Mouse (Mus musculus) C2C12 (cell line): Measurements from ENCODE around the gene Cdk19.

ENCODE experiments used
- CTCF ChIP-seq: IDR thresholded peaks from one replicate; pipeline ENCODE4 v1.5.1; 2011; ENCODE audit not compliant: control insufficient read depth, insufficient read depth, insufficient read length
- MAX ChIP-seq: IDR thresholded peaks from one replicate; pipeline ENCODE4 v1.6.1; 2011; ENCODE audit warnings: mild to moderate bottlenecking, control low read depth
- MYOG ChIP-seq: IDR thresholded peaks from one replicate; pipeline ENCODE4 v1.6.1; 2011; ENCODE audit not compliant: control insufficient read depth, insufficient read length; ENCODE audit errors: extremely low read depth
- USF1 ChIP-seq: IDR thresholded peaks from one replicate; pipeline ENCODE4 v1.6.1; 2011; ENCODE audit warnings: low read depth, mild to moderate bottlenecking, control low read depth, moderate library complexity

- TF ChIP-seq CTCF, result no peak
- no peak for TF ChIP-seq MAX
- TF ChIP-seq USF1, result no peak
- TF ChIP-seq MYOG, result no peak
Observed at GRCm38 (mm10) chr10:40435402-40435801, 96.0 kb downstream of the Cdk19 start.
